Mouse (Mus musculus) mesoderm, embryonic 11.5 days (tissue): Measurements from ENCODE around the gene Scimp.
A peak's percentile ranks its signal among the peaks of the same experiment; 100 is the strongest.

Experiments used
- DNase-seq: peaks from one replicate; pipeline ENCODE4 v3.0.0-alpha.2; 2012; ENCODE audit warnings: low read depth, low spot score

Scimp gene

DNA sequence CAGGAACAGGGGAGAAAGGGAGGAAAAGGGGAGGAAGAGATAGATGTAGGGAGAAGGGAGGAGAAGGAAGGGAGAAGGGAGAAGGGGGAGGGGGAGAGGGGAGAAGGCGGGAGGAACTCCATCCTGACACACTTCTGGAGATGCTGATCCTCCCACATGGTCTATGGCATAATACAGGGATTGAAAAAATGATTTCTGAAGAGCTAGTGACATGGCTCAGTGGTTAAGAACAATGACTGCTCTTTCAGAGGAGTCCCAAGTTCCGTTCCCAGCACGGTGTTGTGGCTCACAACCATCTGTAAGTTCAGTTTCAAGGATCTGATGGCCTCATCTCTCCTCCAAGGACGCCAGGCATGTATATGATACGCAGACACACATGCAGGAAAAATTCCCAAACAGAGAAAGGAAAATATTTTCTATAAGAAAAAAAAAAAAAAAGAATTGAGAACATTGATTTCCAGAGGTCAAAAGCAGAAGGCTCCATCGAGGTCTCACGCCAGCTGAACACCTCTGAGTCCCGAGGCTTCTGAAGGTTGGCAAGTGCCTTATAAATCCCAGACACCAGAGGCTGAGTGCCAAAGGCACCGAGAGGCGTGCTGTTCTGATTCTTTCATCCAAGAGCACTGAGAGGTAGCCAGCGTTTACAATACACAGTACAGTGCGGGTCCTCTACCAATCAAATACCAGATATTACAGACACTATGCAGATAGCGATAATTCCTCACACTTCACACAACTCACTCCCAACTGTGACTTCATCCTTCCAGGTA lies 730 bp downstream of the Scimp start:
- no peak for DNase-seq

DNA sequence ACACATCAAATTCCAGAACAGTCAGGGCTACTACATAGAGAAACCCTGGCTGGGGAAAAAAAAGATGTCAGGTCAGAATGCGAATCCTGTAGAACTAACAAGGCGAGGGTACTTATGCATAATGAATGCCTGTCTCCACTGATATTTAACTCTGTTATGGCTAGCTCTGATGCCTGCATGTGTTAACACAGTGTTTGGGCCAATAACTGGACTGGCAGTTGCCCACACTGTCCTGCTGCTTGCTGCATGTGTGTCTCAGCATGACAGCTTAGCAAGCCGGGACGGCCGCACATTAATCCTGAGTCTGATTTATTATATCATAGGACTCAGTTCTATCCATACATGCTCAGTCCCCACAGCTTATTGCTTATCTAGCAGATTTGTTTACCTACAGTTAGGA lies 1.3 kb downstream of the Scimp start:
- DNase-seq: no peak

DNA sequence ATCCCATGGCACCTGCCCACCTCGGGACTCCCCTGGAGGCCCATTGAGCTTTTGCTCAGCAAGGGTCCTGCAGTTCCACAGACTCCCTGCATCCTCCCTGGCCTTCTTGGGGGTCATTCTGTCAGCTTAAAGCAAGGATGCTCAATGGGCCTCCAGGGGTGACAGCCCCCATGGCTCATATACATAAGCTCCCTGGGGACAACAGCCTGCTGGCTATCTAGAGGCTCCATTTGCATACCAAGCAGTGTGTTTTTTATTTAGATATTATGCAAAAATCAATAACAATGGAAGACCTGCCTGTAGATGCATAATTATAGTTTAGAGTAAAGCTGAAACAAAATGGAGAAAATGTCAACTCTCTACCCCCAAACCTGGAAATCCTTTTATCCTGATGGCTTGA lies 3.4 kb downstream of the Scimp start:
- no peak for DNase-seq

DNA sequence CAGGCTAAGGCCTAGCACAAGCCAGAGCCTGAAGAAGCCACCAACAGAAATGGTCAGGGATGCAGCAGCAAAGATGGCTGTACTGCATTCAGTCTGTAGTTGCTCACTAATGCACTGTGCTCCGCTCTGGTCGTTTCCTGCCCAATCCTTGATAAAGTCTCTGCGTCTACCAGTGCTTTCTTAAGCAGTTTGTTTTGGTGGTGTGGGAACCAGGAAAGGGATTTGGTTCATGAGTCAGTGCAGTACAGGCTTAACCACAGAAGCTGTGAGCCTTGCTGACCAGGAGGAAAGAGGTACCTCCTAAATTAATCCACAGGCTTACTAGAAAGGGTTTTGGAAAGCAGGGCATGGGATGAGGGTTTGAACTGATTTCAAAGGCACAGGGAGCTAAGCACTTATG lies 4.3 kb downstream of the Scimp start:
- DNase-seq: no peak

DNA sequence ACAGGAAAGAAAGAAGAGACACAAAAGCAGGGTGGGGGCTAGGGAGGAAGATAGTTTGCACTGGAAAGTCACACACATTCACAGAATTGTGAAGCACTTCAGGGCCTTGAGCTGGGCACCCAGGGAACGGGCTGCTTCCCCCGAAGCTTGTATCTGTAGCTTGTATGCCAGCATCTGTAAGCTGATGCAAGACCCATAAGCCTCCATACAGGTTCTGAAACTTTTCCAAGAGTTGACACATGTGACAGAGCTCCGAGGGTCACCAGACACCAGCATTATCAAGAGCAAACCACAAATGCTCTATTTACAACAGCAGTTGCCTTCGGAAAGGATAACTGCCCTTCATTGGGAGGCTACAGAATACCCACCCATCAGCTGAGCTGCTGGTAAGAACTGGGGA lies 4.8 kb downstream of the Scimp start:
- no peak for DNase-seq

DNA sequence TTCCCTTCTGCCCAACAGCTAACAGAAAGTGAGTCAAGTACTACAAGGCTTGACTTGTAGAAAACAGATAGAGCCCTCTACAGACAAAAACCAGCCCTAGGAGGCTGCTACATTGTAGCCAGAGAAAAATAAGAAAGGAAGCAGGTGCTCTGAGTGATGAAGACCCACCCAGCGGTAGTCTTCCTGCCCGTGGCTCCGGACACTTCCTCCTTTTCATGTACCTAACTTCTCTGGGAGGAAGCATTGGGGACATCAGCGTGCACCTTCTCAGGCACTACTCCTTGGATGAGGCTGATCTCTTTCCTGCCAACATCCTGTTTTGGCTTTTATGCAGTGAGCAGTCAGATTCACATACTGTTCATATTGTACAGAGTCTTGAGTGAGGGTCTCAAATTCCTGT lies 5.7 kb downstream of the Scimp start:
- no peak for DNase-seq

DNA sequence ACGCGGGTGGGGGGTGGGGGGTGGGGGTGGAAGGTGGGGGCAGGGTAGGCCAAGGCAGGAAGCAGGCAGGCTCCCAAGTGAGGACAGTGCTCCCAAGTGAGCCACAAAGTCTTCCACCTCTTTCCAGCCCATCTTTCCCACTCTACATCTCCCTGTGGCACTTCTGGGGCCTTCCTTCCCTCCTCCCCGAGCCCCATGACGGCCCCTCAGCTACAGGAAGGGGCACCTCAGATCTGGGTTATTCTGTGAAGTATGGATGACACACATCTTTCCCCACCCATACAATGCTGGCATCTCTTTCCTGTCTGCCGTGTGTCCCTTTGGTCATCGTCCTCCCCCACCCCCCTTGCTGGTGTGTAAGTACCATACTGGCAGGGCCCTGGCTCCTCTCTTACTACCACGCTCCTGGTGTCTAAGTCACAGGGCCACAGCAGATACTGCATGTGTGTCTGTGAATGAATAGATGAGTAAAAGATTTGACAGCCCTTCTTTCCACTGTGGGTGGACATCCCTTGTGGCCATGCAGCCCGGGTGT lies 6.7 kb downstream of the Scimp start:
- DNase-seq: no peak

DNA sequence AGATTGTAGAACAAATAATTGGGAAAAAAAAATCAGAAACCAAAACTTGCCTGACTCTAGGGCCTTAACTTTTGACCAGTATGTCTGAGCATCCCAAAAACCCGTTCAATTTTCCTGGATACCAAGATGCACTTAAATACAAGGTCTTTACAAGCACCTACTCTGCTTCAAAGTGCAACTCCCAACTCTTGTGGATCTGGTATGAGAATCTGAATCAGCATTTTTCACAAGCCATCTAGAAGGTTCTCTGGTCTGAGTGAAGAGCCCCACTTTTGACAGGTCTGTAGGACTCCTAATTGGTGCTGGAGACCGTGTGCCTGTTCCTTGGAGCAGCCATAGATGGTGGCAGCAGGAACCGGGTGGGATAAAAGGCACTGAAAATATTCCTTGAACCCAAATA lies 8.0 kb downstream of the Scimp start:
- DNase-seq: no peak

DNA sequence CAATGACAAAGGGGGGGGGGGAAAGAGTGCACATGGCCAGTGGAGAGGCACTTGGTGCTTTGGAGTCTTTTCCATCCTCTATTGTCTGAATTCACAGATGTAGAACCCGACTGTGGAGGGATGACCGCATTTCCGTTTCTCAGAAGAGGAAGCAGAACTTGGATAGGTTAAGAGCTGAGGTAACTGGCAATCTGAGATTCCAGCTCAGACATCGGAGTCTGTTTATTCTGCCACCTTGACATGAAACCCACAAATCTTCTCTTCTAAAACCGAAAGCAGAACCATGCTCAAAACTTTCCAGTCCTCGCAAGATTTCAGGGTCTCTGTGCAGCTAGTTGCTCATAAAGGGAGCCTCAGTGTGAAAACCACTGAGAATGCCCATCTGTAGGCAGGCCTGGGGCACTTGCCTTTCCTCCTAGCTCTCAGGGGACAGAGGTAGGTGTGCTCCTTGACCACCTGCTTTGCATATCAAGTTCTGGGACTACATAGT lies 8.6 kb downstream of the Scimp start:
- DNase-seq: no peak

DNA sequence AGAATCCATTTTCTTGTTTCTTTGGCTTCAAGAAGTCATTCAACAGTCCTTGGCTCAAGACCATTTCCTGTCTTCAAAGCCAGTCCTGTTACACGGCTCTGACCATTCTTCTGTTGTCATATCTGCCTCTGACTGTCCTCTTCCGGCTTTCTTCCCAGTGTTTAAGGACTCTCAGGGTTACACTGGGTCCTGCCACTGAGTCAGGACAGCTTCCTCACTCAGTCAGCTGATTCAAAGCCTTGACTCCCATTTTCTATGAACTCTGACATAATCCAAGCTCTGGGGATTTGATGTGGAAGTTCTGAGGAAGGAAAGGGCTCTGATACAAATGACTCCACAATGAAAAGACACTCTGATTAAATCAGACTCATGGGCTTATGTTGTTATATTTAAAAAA lies 9.5 kb downstream of the Scimp start:
- no peak for DNase-seq

DNA sequence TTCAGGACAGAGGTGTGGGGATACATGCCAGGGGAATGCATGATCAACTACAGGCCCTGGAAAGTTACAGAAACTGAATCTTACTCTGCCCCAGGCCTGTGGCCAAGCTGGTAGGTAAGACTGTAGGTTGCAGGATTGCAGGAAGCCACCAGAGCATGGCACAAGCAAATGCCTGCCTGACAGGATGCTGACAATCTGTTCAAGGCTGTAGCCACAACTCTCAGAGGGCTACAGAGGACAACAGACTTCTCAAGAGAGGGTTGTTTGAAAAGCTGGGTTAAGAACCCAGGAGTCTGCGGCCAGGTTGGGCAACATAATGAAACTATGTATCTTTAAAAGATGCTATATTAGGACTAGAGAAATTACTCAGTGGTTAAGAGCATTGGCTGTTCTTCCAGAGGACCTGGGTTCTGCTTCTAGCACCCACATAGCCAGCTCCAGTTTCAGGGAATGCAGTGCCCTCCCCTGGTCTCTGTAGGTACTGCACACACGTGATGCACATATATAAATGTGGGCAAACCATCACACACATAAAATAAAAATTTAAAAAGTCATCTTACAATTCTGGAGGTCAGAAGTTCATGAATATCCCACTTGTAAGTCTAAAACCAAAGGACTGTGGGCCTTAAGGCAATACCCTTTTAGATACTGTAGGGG lies 10.1 kb downstream of the Scimp start:
- no peak for DNase-seq

DNA sequence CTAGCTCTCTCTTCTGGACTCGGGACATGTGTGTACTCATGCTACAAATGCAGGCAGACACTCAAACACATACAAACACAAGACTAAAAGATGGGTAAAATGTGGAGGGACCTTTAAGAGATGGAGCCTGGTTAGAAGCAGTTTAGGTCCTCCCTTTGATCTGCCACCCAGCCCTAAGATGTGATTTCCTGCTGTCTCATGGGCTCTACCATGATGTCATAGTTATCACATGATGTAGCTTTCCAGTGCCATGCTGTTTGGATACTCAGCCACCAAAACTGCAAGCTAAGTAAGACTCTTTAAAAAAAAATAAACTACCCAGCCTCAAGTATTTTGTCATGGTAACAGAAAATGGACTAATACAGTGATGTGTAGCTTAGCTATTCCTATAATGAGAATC lies 20.0 kb downstream of the Scimp start:
- no peak for DNase-seq

DNA sequence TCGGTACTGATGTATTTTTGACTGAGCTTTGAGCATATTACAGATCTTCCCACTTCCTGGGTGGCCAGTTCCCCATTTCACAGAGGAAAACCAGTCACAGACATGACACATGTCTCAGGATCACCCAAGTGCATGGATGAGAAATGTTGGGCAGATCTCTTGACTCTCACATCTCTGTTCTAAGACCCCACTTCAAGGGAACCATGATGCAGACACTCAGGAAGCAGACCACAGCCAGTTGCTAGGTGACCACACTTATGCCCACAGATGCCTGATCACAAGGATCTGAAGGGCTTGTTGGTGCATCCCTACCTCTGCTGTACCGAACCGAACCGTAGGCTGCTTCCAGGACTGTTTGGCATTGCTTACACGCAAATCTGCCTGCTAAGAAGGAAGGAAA lies 20.7 kb downstream of the Scimp start:
- DNase-seq: no peak

DNA sequence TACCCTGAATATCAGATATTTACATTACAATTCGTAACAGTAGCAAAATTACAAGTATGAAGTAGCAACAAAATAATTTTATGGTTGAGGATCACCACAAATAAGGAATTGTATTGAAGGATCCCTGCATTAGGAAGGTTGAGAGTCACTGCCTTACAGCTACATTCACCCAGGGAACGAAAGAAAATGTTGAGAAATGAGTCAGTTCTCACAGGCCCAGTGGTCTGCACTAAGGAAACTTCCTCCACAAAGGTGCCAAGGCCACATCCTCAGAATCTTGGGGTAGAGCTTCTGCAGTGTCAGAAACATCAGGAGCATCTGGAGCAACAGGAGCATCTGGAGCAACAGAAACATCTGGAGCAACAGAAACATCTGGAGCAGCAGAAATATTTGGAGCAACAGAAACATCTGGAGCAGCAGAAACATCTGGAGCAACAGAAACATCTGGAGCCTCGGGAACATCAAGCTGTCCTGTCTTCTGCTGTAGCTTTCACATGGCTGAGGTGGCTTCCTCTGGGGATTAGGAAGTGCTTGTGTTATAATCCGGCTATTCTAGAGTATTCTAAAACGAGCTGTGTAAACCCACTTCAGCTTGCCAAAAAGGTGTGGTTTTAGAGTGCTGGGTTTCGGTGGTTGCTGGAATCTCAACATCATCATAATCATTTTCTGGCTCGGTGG lies 21.4 kb downstream of the Scimp start:
- no peak for DNase-seq

DNA sequence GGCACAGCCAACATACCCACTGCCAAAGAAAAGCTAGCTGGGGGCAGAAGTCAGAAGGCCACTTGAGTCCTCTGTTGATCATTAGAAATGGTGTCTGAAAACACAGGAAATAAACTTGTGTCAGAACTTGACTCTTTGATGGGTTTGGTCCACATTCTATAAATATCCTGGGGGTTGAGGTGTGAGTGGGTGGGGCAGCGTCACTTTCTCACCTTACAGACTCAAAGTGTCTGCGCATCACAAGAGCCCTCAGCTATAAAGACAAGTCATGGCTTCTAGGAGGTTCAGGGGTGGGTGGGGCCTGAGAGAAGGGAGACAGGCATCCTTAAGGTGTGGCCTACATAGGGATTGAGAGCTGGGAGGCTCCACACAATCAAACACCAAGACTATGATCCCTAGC lies 22.0 kb downstream of the Scimp start:
- DNase-seq: no peak

DNA sequence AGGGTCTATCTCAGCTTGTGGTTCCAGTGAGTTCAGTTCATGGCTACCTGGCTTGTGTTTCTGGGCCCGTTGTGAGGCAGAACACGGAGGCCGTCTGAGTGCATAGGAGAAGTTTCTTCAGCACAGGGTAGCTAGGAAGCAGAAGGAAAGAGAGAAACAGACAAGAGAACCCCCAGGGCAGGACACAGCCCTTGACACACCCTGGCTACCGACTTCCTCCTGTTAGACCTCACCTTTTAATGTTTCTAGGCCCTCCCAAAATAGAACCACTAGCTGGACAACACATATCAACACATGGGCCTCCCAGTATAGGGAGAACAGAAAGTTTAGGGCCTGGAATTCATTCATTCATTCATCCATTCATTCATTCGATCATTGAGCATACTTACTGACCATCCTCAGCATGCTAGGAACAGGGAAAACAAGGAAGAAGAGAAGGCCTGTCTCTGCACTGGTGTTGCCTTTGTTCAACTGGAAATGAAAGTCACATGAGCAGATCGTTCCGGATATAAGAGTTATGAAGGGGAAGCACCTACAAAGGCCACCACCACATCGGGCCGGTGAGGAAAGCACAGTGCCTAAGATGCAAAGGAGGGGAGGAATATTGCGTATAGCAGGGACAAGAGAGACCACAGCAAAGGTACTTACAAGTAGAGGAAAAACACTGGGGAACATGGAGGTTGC lies 23.3 kb downstream of the Scimp start:
- DNase-seq: no peak

DNA sequence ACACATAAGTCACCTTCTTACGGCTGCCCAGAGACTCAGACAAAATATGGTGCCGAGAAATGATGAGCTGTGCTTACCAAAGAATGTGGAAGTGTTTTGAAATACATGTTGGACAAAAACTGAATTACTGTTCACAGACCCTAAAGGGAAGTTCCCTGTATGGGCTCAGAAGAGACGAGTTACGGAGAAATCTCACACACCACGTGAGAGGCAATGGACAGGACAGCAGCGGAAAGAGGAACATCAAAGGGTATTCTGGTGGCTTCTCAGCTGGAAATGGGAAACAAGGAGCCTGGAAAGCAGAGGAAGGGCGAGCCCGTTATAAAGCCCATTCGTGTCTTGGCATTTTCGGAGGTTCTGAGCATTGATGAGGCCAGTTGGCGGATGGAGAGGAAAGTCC lies 25.3 kb downstream of the Scimp start:
- no peak for DNase-seq

DNA sequence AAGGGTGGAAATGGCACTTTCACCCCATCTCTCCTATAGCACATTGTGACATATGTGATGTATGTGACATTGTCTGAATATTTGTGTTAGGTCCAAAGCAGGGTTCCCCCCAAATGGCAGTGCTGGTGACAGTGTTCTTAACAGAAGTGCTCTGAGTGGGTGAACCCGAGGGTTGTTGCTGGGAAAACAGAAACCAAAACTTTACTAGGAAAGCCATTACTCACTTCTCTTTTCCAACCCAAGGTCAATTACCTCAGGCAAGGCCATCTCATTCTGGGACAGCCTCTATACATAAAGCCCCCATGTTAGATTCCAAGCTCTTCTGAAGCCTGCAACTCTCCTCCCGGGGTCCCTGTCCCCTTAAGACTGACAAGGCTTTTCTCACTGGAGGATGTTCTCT lies 26.5 kb downstream of the Scimp start:
- no peak for DNase-seq

DNA sequence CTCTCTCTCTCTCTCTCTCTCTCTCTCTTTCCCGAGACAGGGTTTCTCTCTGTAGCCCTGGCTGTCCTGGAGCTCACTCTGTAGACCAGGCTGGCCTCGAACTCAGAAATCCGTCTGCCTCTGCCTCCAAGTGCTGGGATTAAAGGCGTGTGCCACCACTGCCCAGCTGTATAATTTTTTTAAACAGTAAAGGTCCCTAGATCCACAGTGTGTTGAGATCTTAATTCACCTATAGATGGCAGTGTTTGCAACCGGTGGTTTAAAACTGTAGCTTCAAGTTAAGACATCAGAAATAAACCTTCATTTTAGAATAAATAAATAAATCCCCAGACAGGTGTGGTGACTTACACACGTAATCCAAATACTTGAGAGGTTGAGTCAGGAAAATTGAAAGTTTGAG lies 34.3 kb downstream of the Scimp start:
- peak; percentile 23 for DNase-seq

DNA sequence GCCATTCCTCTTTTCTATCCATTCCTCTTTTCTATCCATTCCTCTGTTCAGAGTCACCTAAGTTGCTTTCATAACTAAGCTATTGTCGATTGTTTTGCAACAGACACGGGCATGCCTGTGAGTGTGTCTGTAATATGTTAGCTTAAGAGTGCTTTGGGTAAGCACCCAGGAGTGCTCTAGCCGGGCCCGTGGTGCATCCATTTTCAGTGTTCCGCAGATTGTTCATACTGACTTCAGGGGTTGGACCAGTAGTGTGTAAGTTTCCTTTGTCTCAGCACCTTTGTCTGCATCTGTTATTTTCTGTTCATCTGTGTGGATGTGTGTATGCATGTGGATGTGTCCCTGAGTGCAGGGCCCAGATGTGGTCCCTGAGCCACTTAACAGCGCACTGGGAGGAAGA lies 34.8 kb downstream of the Scimp start:
- no peak for DNase-seq

DNA sequence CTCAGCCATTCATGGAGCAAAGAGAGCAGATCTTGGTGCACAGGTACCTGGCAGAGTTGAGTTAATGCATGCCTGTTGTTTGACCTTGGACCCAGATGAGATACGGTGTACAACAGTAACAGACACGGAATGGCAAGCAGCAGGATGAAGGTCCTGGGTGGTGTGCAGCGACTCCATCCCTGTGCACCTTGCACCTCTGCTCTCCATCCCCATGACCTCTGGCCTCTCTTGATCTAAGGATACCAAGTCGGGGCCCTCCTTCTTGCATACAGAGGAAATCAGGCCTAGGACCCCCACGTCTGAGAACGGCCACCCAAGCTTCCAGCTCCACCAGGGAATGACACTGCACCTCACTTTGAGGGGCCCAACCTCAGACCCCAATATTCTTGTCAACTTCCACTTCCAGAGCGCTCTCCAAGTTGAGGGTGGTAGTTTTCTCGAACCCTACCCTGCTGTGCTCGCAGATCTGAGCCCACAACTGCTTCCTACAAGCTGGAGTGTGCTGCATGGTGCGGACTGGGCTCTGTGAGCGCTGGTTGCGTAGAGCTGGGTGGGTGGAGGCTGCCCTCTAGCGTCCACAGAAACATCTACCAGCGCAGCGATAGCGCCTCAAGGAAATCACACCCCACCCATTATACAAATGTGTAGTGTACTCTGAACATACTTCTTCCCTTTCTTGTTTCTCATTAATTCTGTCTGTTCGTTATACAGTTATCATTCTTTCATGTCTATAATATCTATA lies 35.4 kb downstream of the Scimp start:
- peak; percentile 82 for DNase-seq
